Mouse (Mus musculus) heart, embryonic 12.5 days (tissue): ENCODE results near the gene AU022252. TPM values are rescaled to one million over a fixed set of nuclear protein-coding genes. Genes with fewer than 3 reads are reported as not detected.

ENCODE experiments used
- ATAC-seq: fragments of 200-750 bp; cut with Nextera tagmentation; 2 replicates; pipeline ENCODE4 v1.8.0; 2017; ENCODE audit warnings: moderate TSS enrichment, moderate library complexity; ENCODE audit not compliant: insufficient number of reproducible peaks, low FRiP score
- H3K27ac ChIP-seq: fragments of 300-500 bp; sonication (generic); 2 replicates; pipeline ENCODE4 v1.5.1; 2016; ENCODE audit warnings: mild to moderate bottlenecking, moderate library complexity; ENCODE audit not compliant: poor library complexity, severe bottlenecking
- H3K27me3 ChIP-seq: fragments of 300-500 bp; sonication (generic); replicated peaks from 2 replicates; pipeline ENCODE4 v1.6.1; 2016; ENCODE audit warnings: mild to moderate bottlenecking, moderate library complexity
- H3K36me3 ChIP-seq: fragments of 300-500 bp; sonication (generic); 2 replicates; pipeline ENCODE4 v1.6.1; 2016; ENCODE audit warnings: mild to moderate bottlenecking, moderate library complexity
- H3K4me1 ChIP-seq: fragments of 300-500 bp; sonication (generic); replicated peaks from 2 replicates; pipeline ENCODE4 v1.6.1; 2016; ENCODE audit warnings: mild to moderate bottlenecking
- H3K4me2 ChIP-seq: fragments of 300-500 bp; sonication (generic); 2 replicates; pipeline ENCODE4 v1.6.1; 2016; ENCODE audit warnings: mild to moderate bottlenecking, moderate library complexity
- H3K4me3 ChIP-seq: fragments of 300-500 bp; sonication (generic); 2 replicates; pipeline ENCODE4 v1.5.1; 2016; ENCODE audit warnings: mild to moderate bottlenecking
- H3K9ac ChIP-seq: fragments of 300-500 bp; sonication (generic); 2 replicates; pipeline ENCODE4 v1.6.1; 2016; ENCODE audit warnings: mild to moderate bottlenecking, moderate library complexity
- H3K9me3 ChIP-seq: fragments of 300-500 bp; sonication (generic); replicated peaks from 2 replicates; pipeline ENCODE4 v1.6.1; 2016; ENCODE audit warnings: mild to moderate bottlenecking, moderate library complexity
- WGBS: fragments of 180-500 bp; shearing (Covaris S2); methylation state at CpG from one replicate; pipeline ENCODE4 v1.1.7; 2016; 5-methylcytosine and 5-hydroxymethylcytosine counted together
- polyA plus RNA-seq: library from polyadenylated mRNA; unstranded; fragments of >200 nt; fragmentation: Nextera tagmentation; extraction: Ambion mirVana; gene quantifications from 2 replicates; pipeline ENCODE4 v1.2.1, GENCODE M21; 2016

Gene AU022252
- polyA plus RNA-seq, 1 experiment from 2014 or later, result 27.8 TPM

GRCm38 (mm10) chr4:119188060-119188785, 44.3 kb downstream of the AU022252 start:
- Histone ChIP-seq H3K4me1 (peaks cover 3% of the 10 kb centered on the region; the same call in 1 of the 2 replicates), H3K4me2 (peak overlapping the region; percentile 22), H3K27me3 (no peaks in the 10 kb centered on the region), H3K4me3 (peak overlapping the region; percentile 19), H3K27ac (peak overlapping the region; percentile 26; the same call in 1 of the 2 replicates), H3K36me3 (no peaks in the 10 kb centered on the region), H3K9me3 (no peaks in the 10 kb centered on the region), H3K9ac (peak overlapping the region; percentile 53)
- 38% methylated on average over 11 of the region's 11 CpGs for WGBS
- ATAC-seq, result peak; percentile 75

GRCm38 (mm10) chr4:119185771-119186170, 46.7 kb downstream of the AU022252 start:
- Histone ChIP-seq H3K9ac (no peak overlapping the region), H3K36me3 (no peaks in the 10 kb centered on the region), H3K4me2 (peak overlapping the region; percentile 24; the same call in 1 of the 2 replicates), H3K4me1 (peaks cover 10% of the 10 kb centered on the region), H3K27ac (no peak overlapping the region), H3K9me3 (no peaks in the 10 kb centered on the region), H3K27me3 (no peaks in the 10 kb centered on the region), H3K4me3 (no peak overlapping the region)
- WGBS, result 81% methylated on average over 4 of the region's 4 CpGs
- ATAC-seq, result no peak

GRCm38 (mm10) chr4:119183525-119183924, 49.0 kb downstream of the AU022252 start:
- Histone ChIP-seq H3K36me3 (no peaks in the 10 kb centered on the region), H3K9me3 (no peaks in the 10 kb centered on the region), H3K27me3 (no peaks in the 10 kb centered on the region), H3K4me3 (no peak overlapping the region), H3K4me2 (no peak overlapping the region), H3K4me1 (peaks cover 9% of the 10 kb centered on the region), H3K27ac (no peak overlapping the region), H3K9ac (no peak overlapping the region)
- 43% methylated on average over 1 of the region's 1 CpGs for WGBS
- ATAC-seq, result no peak

GRCm38 (mm10) chr4:119181456-119181855, 51.1 kb downstream of the AU022252 start:
- H3K27me3 ChIP-seq, result no peaks in the 10 kb centered on the region
- 79% methylated on average over 9 of the region's 9 CpGs for WGBS
- H3K4me1 ChIP-seq, result peaks cover 15% of the 10 kb centered on the region
- no peak for ATAC-seq
- no peak overlapping the region for H3K4me3 ChIP-seq
- H3K36me3 ChIP-seq, result no peaks in the 10 kb centered on the region
- H3K9ac ChIP-seq, result no peak overlapping the region
- H3K9me3 ChIP-seq, result no peaks in the 10 kb centered on the region
- H3K27ac ChIP-seq, result no peak overlapping the region
- no peak overlapping the region for H3K4me2 ChIP-seq

GRCm38 (mm10) chr4:119180133-119180707, 52.3 kb downstream of the AU022252 start:
- Histone ChIP-seq H3K4me2 (no peak overlapping the region), H3K4me1 (peaks cover 15% of the 10 kb centered on the region), H3K27me3 (no peaks in the 10 kb centered on the region), H3K9me3 (no peaks in the 10 kb centered on the region), H3K27ac (no peak overlapping the region), H3K4me3 (no peak overlapping the region), H3K36me3 (no peaks in the 10 kb centered on the region), H3K9ac (no peak overlapping the region)
- WGBS, result 28% methylated on average over 4 of the region's 4 CpGs
- no peak for ATAC-seq

DNA sequence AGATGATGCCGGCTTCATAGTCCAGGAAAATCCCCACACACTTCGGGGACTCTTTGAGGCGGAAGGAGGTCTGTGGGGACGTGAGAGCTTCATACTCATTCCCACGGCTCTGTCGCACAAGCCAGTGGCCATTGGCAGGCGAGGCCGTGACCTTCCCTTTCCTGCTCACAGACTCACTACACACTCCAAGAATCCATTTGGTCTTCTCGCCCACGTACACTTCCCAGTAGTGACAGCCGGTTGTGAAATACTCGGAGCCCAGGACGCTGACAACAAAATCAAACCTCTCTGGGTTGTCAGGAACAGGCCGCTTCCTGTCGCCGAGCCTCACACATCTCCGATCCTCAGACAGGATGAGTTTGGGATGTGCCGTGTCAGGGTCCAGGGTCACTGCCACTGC, 54.2 kb downstream of the AU022252 start:
- H3K4me1 ChIP-seq, result peaks cover 15% of the 10 kb centered on the region
- no peak overlapping the region for H3K9ac ChIP-seq
- no peaks in the 10 kb centered on the region for H3K9me3 ChIP-seq
- H3K36me3 ChIP-seq, result no peaks in the 10 kb centered on the region
- no peak overlapping the region for H3K4me2 ChIP-seq
- H3K4me3 ChIP-seq, result no peak overlapping the region
- H3K27ac ChIP-seq, result no peak overlapping the region
- no peak for ATAC-seq
- H3K27me3 ChIP-seq, result no peaks in the 10 kb centered on the region
- WGBS, result 55% methylated on average over 18 of the region's 18 CpGs

- Histone ChIP-seq H3K4me1 (peaks cover 20% of the 10 kb centered on the region), H3K9me3 (no peaks in the 10 kb centered on the region), H3K27me3 (no peaks in the 10 kb centered on the region), H3K27ac (no peak overlapping the region), H3K4me3 (no peak overlapping the region), H3K4me2 (no peak overlapping the region), H3K36me3 (no peaks in the 10 kb centered on the region), H3K9ac (no peak overlapping the region)
- ATAC-seq, result no peak
- WGBS, result 58% methylated on average over 5 of the region's 5 CpGs
These were observed 54.8 kb downstream of the AU022252 start for GRCm38 (mm10) chr4:119177702-119178101.

- Histone ChIP-seq H3K4me2 (peak within 1 kb of the TSS; percentile 88), H3K27me3 (no peaks in the 10 kb centered on the region), H3K4me3 (peak within 1 kb of the TSS; percentile 89), H3K9ac (peak within 1 kb of the TSS; percentile 92), H3K9me3 (no peaks in the 10 kb centered on the region), H3K4me1 (peaks cover 27% of the 10 kb centered on the region), H3K36me3 (peaks cover 27% of the 10 kb centered on the region), H3K27ac (peak within 1 kb of the TSS; percentile 70)
- ATAC-seq, result peak; percentile 99
- under 1% methylated on average over 40 of the region's 40 CpGs for WGBS
These were observed 58.6 kb downstream of the AU022252 start, which contains the start of gene Zfp691 for GRCm38 (mm10) chr4:119173851-119174453. Zfp691 (minus strand) TSS chr4:119174195.

GRCm38 (mm10) chr4:119172919-119173650, 59.4 kb downstream of the AU022252 start:
- no peaks in the 10 kb centered on the region for H3K27me3 ChIP-seq
- no peaks in the 10 kb centered on the region for H3K9me3 ChIP-seq
- peak overlapping the region; percentile 88 for H3K4me2 ChIP-seq
- H3K4me3 ChIP-seq, result peak overlapping the region; percentile 89
- peaks cover 36% of the 10 kb centered on the region for H3K36me3 ChIP-seq
- no peak for ATAC-seq
- peak overlapping the region; percentile 70 for H3K27ac ChIP-seq
- 33% methylated on average over 18 of the region's 18 CpGs for WGBS
- H3K9ac ChIP-seq, result peak overlapping the region; percentile 92
- peaks cover 24% of the 10 kb centered on the region for H3K4me1 ChIP-seq

DNA sequence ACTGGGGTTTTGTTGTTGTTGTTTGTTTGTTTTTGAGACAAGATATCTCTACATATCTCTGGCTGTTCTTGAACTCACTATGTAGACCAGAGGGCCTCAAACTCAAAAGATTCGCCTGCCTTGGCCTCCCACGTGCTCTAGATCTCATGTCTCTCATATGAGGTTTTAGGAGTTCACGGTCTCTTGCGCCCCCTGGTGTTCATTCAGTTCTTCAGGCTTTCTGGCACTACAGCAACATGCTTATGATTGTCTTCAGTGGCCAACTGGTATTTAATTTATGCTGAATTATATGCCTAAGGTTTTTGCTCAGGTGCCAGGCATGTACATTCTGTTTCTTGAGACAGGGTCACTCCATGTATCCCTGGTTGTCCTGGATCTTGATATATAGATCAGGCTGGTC, 64.8 kb downstream of the AU022252 start:
- Histone ChIP-seq H3K27me3 (no peaks in the 10 kb centered on the region), H3K36me3 (peaks cover 38% of the 10 kb centered on the region), H3K4me1 (peaks cover 14% of the 10 kb centered on the region), H3K4me2 (no peak overlapping the region), H3K9ac (no peak overlapping the region), H3K27ac (no peak overlapping the region), H3K9me3 (no peaks in the 10 kb centered on the region), H3K4me3 (no peak overlapping the region)
- no peak for ATAC-seq
- 4% methylated on average over 4 of the region's 4 CpGs for WGBS

- Histone ChIP-seq H3K4me3 (no peak overlapping the region), H3K36me3 (peaks cover 36% of the 10 kb centered on the region), H3K9ac (no peak overlapping the region), H3K27ac (no peak overlapping the region), H3K27me3 (no peaks in the 10 kb centered on the region), H3K4me2 (no peak overlapping the region), H3K4me1 (peaks cover 9% of the 10 kb centered on the region), H3K9me3 (no peaks in the 10 kb centered on the region)
- no peak for ATAC-seq
- WGBS, result 83% methylated on average over 4 of the region's 4 CpGs
These were observed 65.4 kb downstream of the AU022252 start for GRCm38 (mm10) chr4:119167068-119167467.
